Mouse (Mus musculus): ENCODE data around the gene Cfap99. TPM values are rescaled to one million over a fixed set of nuclear protein-coding genes. Genes with fewer than 3 reads are reported as not detected.
A peak's percentile ranks its signal among the peaks of the same experiment; 100 is the strongest.

Cfap99 gene
- not detected in 2 replicates for polyA plus RNA-seq (2011; ENCODE audit: insufficient read depth, insufficient read length, low read depth, missing spikeins)

DNA sequence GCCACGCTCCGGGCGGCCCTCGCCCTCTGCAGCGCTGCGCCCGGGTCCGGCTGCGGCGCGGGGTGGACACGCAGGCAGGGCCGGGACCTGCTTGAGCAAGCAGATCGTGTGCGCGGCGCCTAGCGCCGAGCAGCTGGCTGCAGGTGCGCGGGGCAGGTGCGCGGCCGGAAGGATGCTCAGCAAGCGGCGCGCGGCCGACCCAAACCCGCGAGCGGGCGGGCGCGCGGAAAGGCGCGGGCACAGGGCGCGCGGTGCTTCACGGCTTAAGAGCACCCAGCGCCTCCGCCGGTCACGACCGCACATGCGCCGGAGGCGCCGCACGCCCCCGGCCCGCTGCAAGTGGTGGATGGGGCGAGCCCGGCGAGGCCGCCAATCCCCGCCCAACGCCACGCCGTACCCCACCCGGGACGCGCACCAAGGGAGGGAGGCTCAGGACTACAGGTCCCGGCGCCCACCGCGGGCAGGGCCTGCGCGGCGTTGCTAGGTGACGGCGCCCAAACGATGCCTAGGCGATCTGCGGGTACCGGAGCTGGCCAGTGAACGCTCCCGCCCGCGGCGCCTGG lies at the start of gene Cfap99, which contains the start of gene Zfyve28:
Gene Cfap99 (plus strand): TSS at position 447 of the 563 bp plus-strand sequence.
Gene Zfyve28 (minus strand): TSS at position 296 of the 563 bp plus-strand sequence.
- Histone ChIP-seq H3K9me3 (replicated peaks; ENCODE audit: control insufficient read depth, insufficient read depth, low read length, poor library complexity, severe bottlenecking) (no peaks in the 10 kb centered on the region), H3K4me3 (ENCODE audit: low read depth, low read length) (peak within 1 kb of the TSS; percentile 68), H3K9ac (ENCODE audit: low read depth, poor library complexity, severe bottlenecking) (peak within 1 kb of the TSS; percentile 33), H3K36me3 (ENCODE audit: control insufficient read depth, insufficient read depth, low read length, poor library complexity, severe bottlenecking) (no peaks in the 10 kb centered on the region), H3K27me3 (ENCODE audit: control insufficient read depth, insufficient read depth, low read length, poor library complexity, severe bottlenecking) (no peaks in the 10 kb centered on the region), H3K27ac (ENCODE audit: insufficient read depth, low read length) (no peak within 1 kb of the TSS), H3K4me1 (ENCODE audit: control insufficient read depth, insufficient read depth, low read length) (no peaks in the 10 kb centered on the region)
- TF ChIP-seq CTCF (IDR thresholded peaks at IDR 0.05; ENCODE audit: low read depth, low read length) (no peak), EP300 (IDR thresholded peaks at IDR 0.05; ENCODE audit: insufficient read depth, low read depth, low read length) (no peak), POLR2A (IDR thresholded peaks at IDR 0.05; ENCODE audit: insufficient read depth, low read length) (no peak)

DNA sequence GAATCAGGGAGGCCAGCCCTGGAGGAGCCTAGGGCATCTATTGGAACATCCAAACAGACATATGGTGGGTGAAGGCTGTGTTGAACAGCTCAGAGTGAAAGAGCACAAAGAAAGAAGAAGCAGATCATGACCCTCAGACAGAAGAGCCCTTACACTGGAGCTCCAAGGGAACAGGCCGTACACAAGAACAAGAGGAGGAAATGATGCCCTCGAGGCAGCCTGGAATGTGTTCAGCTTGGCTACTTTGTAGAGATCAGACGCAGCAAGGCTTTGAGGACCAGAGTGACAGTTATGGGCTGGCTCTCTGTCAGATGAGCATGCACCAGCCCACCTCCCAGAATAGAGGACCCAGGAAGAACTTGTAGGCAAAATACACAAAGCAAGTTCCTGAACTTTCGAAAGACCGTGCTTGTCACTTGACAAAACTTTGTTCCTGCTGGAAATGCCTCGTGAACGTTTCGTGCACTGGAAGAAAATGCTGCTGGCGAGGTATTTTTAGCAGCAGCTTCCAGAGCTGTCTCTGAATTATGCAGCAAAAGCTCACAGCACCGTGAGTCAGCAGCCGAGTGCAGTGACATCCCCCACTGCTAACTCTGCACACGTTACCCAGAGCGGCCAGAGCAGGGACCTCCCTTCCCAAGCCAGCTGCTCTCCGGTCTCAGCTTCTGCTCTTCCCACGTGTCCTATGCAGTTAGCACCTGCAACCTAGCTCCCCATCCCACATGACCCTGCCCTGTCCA lies 46.0 kb upstream of the Cfap99 start:
- no peaks in the 10 kb centered on the region for H3K4me1 ChIP-seq (ENCODE audit: control insufficient read depth, insufficient read depth, low read length)
- TF ChIP-seq EP300 (IDR thresholded peaks at IDR 0.05; ENCODE audit: insufficient read depth, low read depth, low read length) = no peak
- no peaks in the 10 kb centered on the region for H3K27me3 ChIP-seq (ENCODE audit: control insufficient read depth, insufficient read depth, low read length, poor library complexity, severe bottlenecking)
- no peaks in the 10 kb centered on the region for H3K9me3 ChIP-seq (replicated peaks; ENCODE audit: control insufficient read depth, insufficient read depth, low read length, poor library complexity, severe bottlenecking)
- H3K9ac ChIP-seq (ENCODE audit: low read depth, poor library complexity, severe bottlenecking) = no peak overlapping the region
- H3K27ac ChIP-seq (ENCODE audit: insufficient read depth, low read length) = no peak overlapping the region
- no peaks in the 10 kb centered on the region for H3K36me3 ChIP-seq (ENCODE audit: control insufficient read depth, insufficient read depth, low read length, poor library complexity, severe bottlenecking)
- H3K4me3 ChIP-seq (ENCODE audit: low read depth, low read length) = no peak overlapping the region

DNA sequence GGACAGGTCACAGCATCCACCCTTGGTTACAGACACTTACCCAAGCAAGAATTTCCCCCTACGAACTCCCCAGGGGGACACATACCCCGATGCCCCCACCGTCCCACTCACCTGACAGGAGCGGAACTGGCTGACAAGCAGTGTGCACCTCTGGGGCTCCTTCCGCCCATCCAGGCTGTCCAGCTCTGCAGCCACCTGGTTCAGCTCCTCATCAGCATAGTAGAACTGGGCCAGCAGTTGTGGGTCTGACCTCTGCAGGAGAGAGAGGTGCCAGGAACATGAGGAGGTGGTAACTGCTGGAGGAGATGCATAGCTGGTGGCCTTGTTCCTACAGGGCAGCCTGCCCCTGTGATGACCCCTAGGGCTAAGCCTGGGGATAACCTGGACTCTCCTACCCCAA lies 45.3 kb upstream of the Cfap99 start:
- no peak overlapping the region for H3K27ac ChIP-seq (ENCODE audit: insufficient read depth, low read length)
- no peaks in the 10 kb centered on the region for H3K27me3 ChIP-seq (ENCODE audit: control insufficient read depth, insufficient read depth, low read length, poor library complexity, severe bottlenecking)
- TF ChIP-seq CTCF (IDR thresholded peaks at IDR 0.05; ENCODE audit: low read depth, low read length) = no peak
- TF ChIP-seq POLR2A (IDR thresholded peaks at IDR 0.05; ENCODE audit: insufficient read depth, low read length) = no peak
- TF ChIP-seq EP300 (IDR thresholded peaks at IDR 0.05; ENCODE audit: insufficient read depth, low read depth, low read length) = no peak
- no peak overlapping the region for H3K4me3 ChIP-seq (ENCODE audit: low read depth, low read length)
- H3K4me1 ChIP-seq (ENCODE audit: control insufficient read depth, insufficient read depth, low read length) = no peaks in the 10 kb centered on the region
- H3K9ac ChIP-seq (ENCODE audit: low read depth, poor library complexity, severe bottlenecking) = no peak overlapping the region
- H3K36me3 ChIP-seq (ENCODE audit: control insufficient read depth, insufficient read depth, low read length, poor library complexity, severe bottlenecking) = no peaks in the 10 kb centered on the region
- no peaks in the 10 kb centered on the region for H3K9me3 ChIP-seq (replicated peaks; ENCODE audit: control insufficient read depth, insufficient read depth, low read length, poor library complexity, severe bottlenecking)

DNA sequence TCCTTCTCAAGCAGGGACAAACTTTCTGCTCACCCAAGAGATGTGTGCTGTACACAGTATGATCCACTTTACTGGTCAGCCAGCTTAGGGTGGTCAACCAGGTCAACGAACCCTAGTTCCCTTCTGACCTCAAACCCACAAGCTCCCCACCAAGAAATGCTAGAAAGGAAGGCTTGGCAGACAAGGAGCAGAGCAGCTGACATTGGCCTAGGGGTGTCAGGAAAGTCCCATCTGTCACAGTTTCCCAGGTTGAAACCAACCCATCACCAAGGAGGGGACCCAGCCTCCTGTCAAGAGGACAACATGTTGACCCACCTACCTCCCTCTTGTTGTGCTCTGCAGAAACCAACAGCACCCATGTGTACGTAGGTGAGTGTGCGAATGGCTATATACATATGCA lies 42.0 kb upstream of the Cfap99 start:
- H3K9me3 ChIP-seq (replicated peaks; ENCODE audit: control insufficient read depth, insufficient read depth, low read length, poor library complexity, severe bottlenecking) = no peaks in the 10 kb centered on the region
- TF ChIP-seq POLR2A (IDR thresholded peaks at IDR 0.05; ENCODE audit: insufficient read depth, low read length) = no peak
- TF ChIP-seq CTCF (IDR thresholded peaks at IDR 0.05; ENCODE audit: low read depth, low read length) = no peak
- TF ChIP-seq EP300 (IDR thresholded peaks at IDR 0.05; ENCODE audit: insufficient read depth, low read depth, low read length) = no peak
- no peak overlapping the region for H3K4me3 ChIP-seq (ENCODE audit: low read depth, low read length)
- H3K27ac ChIP-seq (ENCODE audit: insufficient read depth, low read length) = no peak overlapping the region
- H3K27me3 ChIP-seq (ENCODE audit: control insufficient read depth, insufficient read depth, low read length, poor library complexity, severe bottlenecking) = no peaks in the 10 kb centered on the region
- no peak overlapping the region for H3K9ac ChIP-seq (ENCODE audit: low read depth, poor library complexity, severe bottlenecking)
- no peaks in the 10 kb centered on the region for H3K36me3 ChIP-seq (ENCODE audit: control insufficient read depth, insufficient read depth, low read length, poor library complexity, severe bottlenecking)
- H3K4me1 ChIP-seq (ENCODE audit: control insufficient read depth, insufficient read depth, low read length) = no peaks in the 10 kb centered on the region

DNA sequence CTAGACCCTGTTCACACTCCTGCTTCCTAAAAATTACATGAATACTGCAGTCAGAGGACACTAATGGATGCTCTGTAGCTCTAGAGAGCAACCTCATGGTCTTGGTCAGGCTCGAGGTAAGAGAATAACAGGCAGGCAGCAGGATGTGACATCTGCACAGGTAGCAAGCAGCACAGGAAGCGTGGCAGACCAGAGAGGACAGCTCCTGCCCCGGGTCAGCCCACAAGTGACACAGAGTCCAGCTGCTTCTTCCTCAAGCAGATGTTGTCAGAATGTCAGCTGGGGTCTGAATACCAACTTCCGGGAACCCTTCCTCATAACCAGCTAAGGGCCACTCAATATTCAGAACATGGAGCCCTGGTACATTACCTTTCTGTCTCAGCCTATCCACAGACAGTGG lies 39.3 kb upstream of the Cfap99 start:
- H3K27ac ChIP-seq (ENCODE audit: insufficient read depth, low read length) = no peak overlapping the region
- H3K9ac ChIP-seq (ENCODE audit: low read depth, poor library complexity, severe bottlenecking) = no peak overlapping the region
- no peaks in the 10 kb centered on the region for H3K9me3 ChIP-seq (replicated peaks; ENCODE audit: control insufficient read depth, insufficient read depth, low read length, poor library complexity, severe bottlenecking)
- H3K27me3 ChIP-seq (ENCODE audit: control insufficient read depth, insufficient read depth, low read length, poor library complexity, severe bottlenecking) = no peaks in the 10 kb centered on the region
- TF ChIP-seq EP300 (IDR thresholded peaks at IDR 0.05; ENCODE audit: insufficient read depth, low read depth, low read length) (no peak), CTCF (IDR thresholded peaks at IDR 0.05; ENCODE audit: low read depth, low read length) (no peak), POLR2A (IDR thresholded peaks at IDR 0.05; ENCODE audit: insufficient read depth, low read length) (no peak)
- H3K36me3 ChIP-seq (ENCODE audit: control insufficient read depth, insufficient read depth, low read length, poor library complexity, severe bottlenecking) = no peaks in the 10 kb centered on the region
- no peaks in the 10 kb centered on the region for H3K4me1 ChIP-seq (ENCODE audit: control insufficient read depth, insufficient read depth, low read length)
- H3K4me3 ChIP-seq (ENCODE audit: low read depth, low read length) = no peak overlapping the region

DNA sequence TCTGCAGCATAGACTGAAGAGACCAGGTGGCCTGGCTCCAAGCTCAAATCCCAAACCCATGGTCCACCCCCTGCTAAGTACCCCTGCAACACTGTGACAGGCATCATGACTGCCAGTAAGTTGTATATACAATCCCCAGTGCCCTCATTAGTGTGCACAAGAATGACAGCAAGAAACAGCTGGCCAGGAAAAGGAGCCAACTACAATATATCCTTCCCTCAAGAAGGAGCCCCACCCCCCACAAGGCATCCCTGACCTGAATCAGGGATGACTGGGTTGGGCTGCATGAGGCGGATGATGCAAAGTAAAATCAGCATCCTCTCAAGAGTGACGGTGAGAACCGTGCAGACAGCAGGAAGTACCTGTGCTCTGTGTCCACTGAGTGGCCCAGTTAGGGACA lies 38.3 kb upstream of the Cfap99 start:
- H3K27me3 ChIP-seq (ENCODE audit: control insufficient read depth, insufficient read depth, low read length, poor library complexity, severe bottlenecking) = no peaks in the 10 kb centered on the region
- H3K4me1 ChIP-seq (ENCODE audit: control insufficient read depth, insufficient read depth, low read length) = no peaks in the 10 kb centered on the region
- no peaks in the 10 kb centered on the region for H3K9me3 ChIP-seq (replicated peaks; ENCODE audit: control insufficient read depth, insufficient read depth, low read length, poor library complexity, severe bottlenecking)
- no peak overlapping the region for H3K27ac ChIP-seq (ENCODE audit: insufficient read depth, low read length)
- H3K36me3 ChIP-seq (ENCODE audit: control insufficient read depth, insufficient read depth, low read length, poor library complexity, severe bottlenecking) = no peaks in the 10 kb centered on the region
- H3K9ac ChIP-seq (ENCODE audit: low read depth, poor library complexity, severe bottlenecking) = no peak overlapping the region
- TF ChIP-seq EP300 (IDR thresholded peaks at IDR 0.05; ENCODE audit: insufficient read depth, low read depth, low read length) (no peak), CTCF (IDR thresholded peaks at IDR 0.05; ENCODE audit: low read depth, low read length) (no peak), POLR2A (IDR thresholded peaks at IDR 0.05; ENCODE audit: insufficient read depth, low read length) (no peak)
- no peak overlapping the region for H3K4me3 ChIP-seq (ENCODE audit: low read depth, low read length)
